Mouse (Mus musculus) cerebellum, adult 9-11 months (tissue): Measurements from ENCODE around the gene Gm42674.

Experiments used
- DNase-seq: peaks from one replicate; pipeline ENCODE4 v3.0.0; 2022

Gene Gm42674

GRCm38 (mm10) chr3:90601486-90602110 is at the start of gene Gm42674:
TSS of gene Gm42674 (plus strand) at chr3:90601904.
- DNase-seq: no peak

DNA sequence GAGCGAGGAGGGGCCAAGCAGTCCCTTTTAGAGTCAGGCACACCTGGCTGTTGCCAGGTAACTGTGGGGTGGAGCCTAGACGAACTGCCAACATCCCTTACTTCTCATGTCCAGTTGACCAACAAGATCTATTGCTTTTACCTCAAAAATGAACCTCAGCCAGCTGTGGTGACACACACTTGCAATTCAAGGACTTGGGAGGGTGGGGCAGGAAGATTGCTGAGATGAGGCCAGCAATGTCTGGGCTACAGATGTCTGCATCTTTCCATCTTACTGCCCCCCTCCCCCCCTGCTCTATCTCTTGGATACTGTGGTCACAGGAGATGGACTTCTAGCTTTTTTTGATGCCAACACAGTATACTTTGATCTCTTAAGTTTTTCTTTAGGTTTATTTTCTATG is 49.5 kb upstream of the Gm42674 start:
- no peak for DNase-seq

GRCm38 (mm10) chr3:90555954-90556353 is 45.8 kb upstream of the Gm42674 start:
- DNase-seq: peak; percentile 33

DNA sequence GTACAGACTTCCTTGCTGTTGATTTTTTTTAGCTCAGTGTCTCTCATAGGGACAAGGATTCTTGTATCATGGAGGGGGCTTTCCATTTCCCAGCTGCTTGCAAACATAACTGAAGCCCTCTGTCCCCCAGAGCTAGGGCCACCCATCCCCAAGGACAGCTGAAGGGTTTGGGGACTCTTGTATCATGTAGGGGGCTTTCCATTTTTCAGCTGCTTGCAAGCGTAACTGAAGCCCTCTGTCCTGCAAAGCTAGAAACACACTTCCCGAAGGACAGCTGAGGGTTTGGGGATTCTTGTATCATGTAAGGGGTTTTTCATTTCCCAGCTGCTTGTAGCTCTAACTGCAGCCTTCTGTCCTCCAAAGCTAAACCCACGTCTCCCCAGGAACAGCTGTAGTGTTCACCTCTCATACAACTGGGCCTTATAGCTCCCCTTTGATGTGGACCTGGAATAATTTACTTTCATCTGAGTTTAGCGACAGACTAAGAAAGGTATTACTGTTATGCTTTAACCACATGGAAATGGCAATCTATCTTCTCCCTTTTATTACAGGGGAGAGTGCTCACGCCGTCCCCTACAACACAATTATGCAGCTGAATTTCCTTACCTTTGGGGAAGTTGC is 41.6 kb upstream of the Gm42674 start, which contains the start of gene S100a3:
Gene S100a3, plus strand, starts transcription at position 571 of the 621 bp plus-strand sequence.
- no peak for DNase-seq

DNA sequence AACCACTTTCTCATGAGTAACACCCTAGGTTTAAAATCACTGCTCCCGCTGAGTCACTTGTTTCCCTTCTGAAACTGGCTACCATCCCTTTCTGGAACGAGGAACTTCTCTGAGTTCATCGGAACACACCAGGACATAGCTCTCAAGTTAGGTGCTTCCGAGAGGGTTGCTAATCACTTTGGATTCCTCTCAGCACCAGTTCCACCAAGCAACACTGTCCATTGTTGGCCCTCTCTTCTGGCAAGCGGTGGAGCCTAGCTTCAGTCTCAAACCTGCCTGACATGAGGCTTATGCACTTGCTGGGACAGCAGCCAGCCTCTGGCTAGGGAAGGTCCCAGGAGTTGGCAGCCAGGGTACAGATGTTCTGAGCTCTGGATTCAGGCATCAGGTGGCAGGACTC is 27.0 kb upstream of the Gm42674 start:
- no peak for DNase-seq

GRCm38 (mm10) chr3:90575320-90575719 is 26.4 kb upstream of the Gm42674 start:
- no peak for DNase-seq

DNA sequence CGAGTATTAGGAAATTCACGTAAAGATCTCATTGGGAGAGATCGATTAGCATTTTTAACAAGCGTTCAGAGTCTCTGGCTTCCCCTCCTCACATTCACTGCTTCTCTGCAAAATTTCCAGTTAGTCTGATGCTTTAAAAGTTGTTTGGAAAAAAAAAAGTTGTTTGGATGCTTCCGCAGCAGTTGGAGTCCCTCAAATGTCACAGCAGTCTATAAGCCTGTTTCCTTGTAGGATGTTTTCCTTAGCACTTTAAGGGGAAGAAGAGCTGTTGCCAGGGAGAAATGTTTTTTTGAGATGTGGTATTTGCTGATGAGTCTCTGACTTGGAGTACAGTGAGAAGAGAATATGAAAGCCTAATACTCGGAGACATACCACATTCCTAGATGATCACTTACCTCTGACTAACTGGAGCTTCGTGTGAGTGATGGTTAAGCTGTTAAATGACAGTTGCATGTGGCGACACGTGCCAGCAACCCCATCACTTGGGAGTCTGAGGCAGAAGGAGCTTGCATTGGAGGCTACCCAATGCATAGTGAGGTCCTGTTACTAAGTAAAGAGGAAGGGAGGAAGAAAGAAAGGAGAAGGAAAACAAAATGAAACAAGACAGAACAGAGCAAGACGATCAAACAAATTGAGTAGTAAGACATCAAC is 25.2 kb upstream of the Gm42674 start:
- DNase-seq: no peak

DNA sequence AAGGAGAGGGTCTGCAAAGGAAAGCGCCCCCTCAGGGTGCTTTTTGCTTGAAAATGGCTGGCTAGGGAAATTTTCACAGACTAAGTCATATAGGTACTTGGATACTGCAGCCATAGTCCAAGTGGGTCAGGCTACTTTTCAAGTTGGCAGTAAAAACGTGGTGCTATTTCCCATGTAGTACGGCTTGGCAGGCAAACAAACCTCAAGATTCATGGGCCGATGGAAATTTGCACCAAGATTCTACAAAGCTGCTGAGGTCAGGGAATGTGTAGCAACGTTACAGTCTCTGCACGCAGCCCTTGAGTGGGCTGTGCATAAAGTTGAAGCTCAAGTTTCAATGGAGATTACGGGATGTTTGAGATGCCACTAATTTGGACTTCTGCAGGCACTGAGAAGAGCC is 22.3 kb upstream of the Gm42674 start:
- no peak for DNase-seq

DNA sequence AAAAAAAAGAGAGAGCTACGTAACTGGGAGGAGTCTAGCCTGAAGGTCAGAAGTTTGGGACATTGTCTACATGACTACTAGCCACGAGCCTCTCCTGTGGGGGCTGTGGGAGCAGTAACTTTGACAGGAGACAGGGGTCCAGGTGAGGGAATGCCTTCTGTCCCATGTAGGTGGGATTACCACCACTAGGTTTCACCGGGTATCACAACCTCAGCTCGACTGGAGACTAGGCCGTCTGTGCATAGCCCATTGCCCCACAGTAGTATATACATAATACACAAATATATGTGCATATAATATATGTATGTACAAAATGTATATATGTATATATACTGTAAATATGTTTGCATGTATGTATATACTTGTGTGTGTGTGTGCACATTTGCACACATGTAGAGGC is 20.6 kb upstream of the Gm42674 start:
- no peak for DNase-seq

GRCm38 (mm10) chr3:90582156-90582555 is 19.5 kb upstream of the Gm42674 start:
- no peak for DNase-seq

GRCm38 (mm10) chr3:90582556-90582955 is 19.1 kb upstream of the Gm42674 start:
- no peak for DNase-seq

DNA sequence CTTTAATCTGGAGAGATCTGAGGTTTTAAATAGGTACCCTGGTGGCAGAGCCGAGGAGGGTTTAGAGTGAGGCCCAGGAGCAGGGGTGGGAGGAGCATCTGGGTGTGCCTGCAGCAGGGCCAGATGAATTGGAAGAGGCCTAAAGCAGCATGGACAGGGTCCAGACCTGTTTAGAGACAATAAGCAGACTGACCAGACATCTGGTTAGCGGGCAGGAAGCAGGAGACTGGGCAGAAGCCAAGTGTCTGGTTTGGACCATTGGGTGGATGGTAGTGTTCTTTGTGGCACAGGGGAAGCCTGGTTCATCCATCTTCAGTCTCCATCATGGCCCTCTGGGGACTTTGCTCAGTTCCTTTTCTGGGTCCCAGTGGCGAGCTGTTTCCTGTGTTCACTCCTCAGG is 17.8 kb upstream of the Gm42674 start:
- no peak for DNase-seq

DNA sequence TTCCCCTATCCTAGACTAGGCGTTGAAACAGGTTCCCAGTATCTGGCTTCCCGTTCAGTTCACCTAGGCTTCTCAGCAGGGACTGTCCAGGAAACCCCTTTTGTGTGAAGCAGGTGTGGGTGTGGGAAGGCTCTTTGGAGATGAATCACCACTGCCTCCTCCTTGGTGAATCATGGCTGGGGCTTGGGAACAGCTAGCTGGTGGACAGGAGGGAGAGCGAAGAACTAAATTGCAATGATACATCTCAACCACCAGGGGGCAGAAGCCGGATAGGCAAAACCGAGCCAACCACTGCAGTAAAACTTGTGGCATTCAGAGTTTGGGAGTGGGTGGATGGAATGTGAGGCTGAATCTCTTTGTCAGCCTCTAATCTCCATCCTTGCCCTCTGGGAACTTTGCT is 16.1 kb upstream of the Gm42674 start:
- peak; percentile 25 for DNase-seq

DNA sequence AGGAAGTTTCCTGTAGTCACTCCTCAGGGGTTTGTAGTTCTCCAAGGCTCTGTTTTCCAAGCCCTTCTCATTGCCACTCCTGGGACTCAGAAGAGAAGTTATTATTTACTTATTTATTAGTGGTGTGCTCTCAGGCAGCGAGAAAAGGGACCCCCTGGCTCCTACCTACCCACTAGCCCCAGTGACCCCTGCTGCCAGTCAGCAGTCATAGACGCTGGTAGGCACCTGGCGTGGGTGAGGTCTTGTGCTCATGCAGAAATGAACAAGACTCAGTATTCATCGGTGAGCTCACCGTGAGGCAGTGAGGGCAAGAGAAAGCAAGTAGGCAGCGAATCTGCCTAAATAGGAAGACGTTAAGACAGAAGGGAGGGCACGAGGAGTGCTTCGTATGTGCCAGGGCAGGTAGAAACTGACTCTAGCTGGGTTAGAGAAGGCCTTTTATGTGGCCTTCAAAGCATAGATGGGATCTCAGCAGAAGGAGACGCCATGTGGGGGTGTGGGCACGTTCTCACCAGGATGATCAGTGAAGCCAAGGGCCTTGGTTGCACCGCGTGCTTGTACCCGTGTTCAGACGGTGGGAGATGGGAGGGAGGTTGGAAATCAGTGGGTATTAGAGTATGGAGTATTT is 15.6 kb upstream of the Gm42674 start:
- no peak for DNase-seq

GRCm38 (mm10) chr3:90586906-90587305 is 14.8 kb upstream of the Gm42674 start:
- DNase-seq: no peak

- no peak for DNase-seq
These were observed 14.2 kb upstream of the Gm42674 start for GRCm38 (mm10) chr3:90587361-90588101.

DNA sequence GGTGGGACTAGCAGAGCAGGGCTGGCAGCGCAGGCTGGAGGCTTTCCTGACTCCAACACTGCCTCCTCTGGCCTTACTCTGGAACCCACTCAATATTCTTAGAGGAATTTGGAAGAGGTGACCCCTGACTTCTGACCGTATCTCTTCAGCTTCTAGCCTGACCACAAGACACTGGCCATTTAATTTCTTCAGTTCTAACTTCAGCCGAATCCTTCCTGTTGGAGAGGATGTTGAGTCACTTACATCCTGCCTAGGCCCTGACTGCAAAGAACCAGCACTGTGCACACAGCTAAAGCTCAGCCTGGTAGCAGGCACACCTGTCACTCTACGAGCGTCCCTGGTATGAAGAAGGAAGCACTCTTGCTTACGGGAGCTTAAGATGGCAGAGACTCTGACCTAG is 12.3 kb upstream of the Gm42674 start:
- no peak for DNase-seq

DNA sequence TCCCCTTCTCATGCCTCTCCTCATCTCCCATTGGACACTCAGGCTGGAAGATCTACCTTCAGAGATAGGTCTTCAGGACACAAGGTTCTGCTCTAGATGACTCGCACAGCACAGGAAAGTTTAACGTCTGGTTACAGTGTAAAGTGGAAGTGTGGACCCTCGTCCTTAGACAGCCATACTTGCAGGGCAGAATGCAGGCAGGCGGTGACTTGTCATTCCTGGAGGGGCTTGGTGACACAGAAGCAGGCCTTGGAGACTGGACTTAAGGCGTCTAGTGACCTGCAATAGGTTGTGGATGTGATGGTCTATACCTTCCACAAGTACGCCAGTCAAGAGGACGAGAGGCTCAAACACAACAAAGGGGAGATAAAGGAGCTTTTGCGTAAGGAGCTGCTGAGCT is 11.8 kb upstream of the Gm42674 start, which contains the start of gene S100a2:
Gene S100a2, plus strand, starts transcription at position 301 of the 400 bp plus-strand sequence.
- no peak for DNase-seq

DNA sequence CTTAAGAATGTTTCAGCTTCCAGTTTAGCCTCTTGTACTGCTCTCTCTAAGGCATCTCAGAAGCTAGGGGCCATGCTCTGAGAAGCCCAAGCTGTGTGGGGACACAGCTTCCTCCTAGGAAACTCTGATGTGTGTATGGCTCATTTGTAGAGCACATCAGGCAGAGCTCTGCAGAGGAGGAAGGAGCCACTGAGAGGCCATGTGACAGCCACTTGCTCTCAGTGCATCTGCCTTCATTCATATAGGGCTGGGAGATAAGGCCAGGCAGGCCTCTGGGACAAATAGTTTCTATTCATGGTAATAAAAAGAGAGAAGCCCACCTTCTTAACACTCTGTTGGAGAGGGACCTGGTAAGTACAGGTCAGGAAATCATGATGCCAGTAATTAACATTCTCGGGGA is 7.2 kb upstream of the Gm42674 start:
- no peak for DNase-seq

GRCm38 (mm10) chr3:90595556-90595955 is 6.1 kb upstream of the Gm42674 start:
- no peak for DNase-seq

- DNase-seq: no peak
These were observed 4.9 kb upstream of the Gm42674 start for GRCm38 (mm10) chr3:90596810-90597209.

DNA sequence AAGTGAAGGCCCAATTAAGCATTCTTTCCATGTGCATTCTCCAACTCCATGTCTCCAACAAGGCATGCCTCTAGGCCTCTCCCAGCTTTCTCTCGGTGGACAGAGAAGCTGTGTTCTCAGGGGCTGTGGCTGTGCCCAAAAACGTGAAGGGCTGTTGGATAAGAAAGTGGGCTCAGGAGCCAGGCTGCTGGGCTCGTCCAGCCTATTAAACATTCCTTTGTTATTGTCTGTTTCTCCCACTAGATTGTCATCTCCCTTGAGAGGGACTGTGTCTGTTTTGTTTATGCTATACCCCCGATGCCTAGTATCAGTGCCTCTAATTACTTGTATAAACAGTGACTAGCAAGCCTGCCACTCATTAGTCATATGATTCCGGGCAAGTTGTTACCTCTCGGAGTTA is 4.0 kb upstream of the Gm42674 start:
- no peak for DNase-seq

DNA sequence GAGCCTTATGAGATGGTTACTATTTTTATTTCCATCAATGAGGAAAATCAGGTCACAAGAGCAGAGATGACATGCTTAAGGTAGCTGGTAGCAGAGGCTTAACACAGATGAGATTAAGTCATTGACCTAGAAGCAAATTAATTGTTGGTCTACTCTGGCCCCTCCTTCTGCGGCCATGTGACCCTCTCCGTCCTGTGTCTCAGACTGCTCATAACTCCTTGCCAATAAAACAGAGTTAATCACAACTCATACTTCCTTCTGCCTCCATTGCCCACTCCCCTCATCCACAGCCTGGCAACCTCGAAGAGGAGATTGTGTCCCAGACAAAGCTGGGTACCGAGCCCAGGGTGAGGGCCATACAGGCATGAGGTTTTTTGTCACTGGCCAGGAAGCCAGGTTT is 3.5 kb upstream of the Gm42674 start:
- no peak for DNase-seq
